Mouse (Mus musculus) intestine, embryonic 16.5 days (tissue): Measurements from ENCODE around the gene Mllt1. TPM values are rescaled to one million over a fixed set of nuclear protein-coding genes. Genes with fewer than 3 reads are reported as not detected.

Experiments used
- ATAC-seq: fragments of 200-750 bp; cut with Nextera tagmentation; 2 replicates; pipeline ENCODE4 v1.8.0; 2017; ENCODE audit warnings: moderate TSS enrichment, moderate library complexity
- H3K27ac ChIP-seq: fragments of 300-500 bp; sonication (generic); 2 replicates; pipeline ENCODE4 v1.5.1; 2014; ENCODE audit warnings: mild to moderate bottlenecking, low read length
- H3K27me3 ChIP-seq: fragments of 300-500 bp; sonication (generic); replicated peaks from 2 replicates; pipeline ENCODE4 v1.6.1; 2014; ENCODE audit warnings: low read length, control low read depth, mixed read lengths; ENCODE audit not compliant: control insufficient read depth, insufficient read depth
- H3K36me3 ChIP-seq: fragments of 300-500 bp; sonication (generic); 2 replicates; pipeline ENCODE4 v1.6.1; 2014; ENCODE audit warnings: low read length, control low read depth; ENCODE audit not compliant: control insufficient read depth, insufficient read depth
- H3K4me1 ChIP-seq: fragments of 300-500 bp; sonication (generic); 2 replicates; pipeline ENCODE4 v1.6.1; 2014; ENCODE audit warnings: low read length, control low read depth, mixed read lengths; ENCODE audit not compliant: control insufficient read depth, insufficient read depth
- H3K4me2 ChIP-seq: fragments of 300-500 bp; sonication (generic); 2 replicates; pipeline ENCODE4 v1.6.1; 2014; ENCODE audit warnings: low read depth, low read length, control low read depth
- H3K4me3 ChIP-seq: fragments of 300-500 bp; sonication (generic); 2 replicates; pipeline ENCODE4 v1.5.1; 2014; ENCODE audit warnings: mild to moderate bottlenecking, low read length
- H3K9ac ChIP-seq: fragments of 300-500 bp; sonication (generic); 2 replicates; pipeline ENCODE4 v1.6.1; 2014; ENCODE audit warnings: low read depth, low read length
- H3K9me3 ChIP-seq: fragments of 300-500 bp; sonication (generic); 2 replicates; pipeline ENCODE4 v1.6.1; 2016; ENCODE audit warnings: low read length, control low read depth; ENCODE audit not compliant: control insufficient read depth
- WGBS: fragments of 180-500 bp; shearing (Covaris S2); extraction: QIAGEN DNeasy Blood & Tissue Kit; methylation state at CpG from one replicate; pipeline ENCODE4 v1.1.7; 2014; 5-methylcytosine and 5-hydroxymethylcytosine counted together
- polyA plus RNA-seq: library from polyadenylated mRNA; unstranded; fragments of >200 nt; fragmentation: Nextera tagmentation; extraction: Ambion mirVana; gene quantifications from 2 replicates; pipeline ENCODE4 v1.2.1, GENCODE M21; 2015

Gene Mllt1
- polyA plus RNA-seq, 1 experiment from 2014 or later = 22.6 TPM

- Histone ChIP-seq H3K9me3 (no peaks in the 10 kb centered on the region), H3K9ac (no peak overlapping the region), H3K27me3 (no peaks in the 10 kb centered on the region), H3K36me3 (no peaks in the 10 kb centered on the region), H3K4me3 (no peak overlapping the region), H3K4me2 (no peak overlapping the region), H3K4me1 (no peaks in the 10 kb centered on the region), H3K27ac (no peak overlapping the region)
- WGBS = 59% methylated on average over 8 of the region's 8 CpGs
- no peak for ATAC-seq
Observed at GRCm38 (mm10) chr17:56876981-56877380, 58.2 kb downstream of the Mllt1 start.

DNA sequence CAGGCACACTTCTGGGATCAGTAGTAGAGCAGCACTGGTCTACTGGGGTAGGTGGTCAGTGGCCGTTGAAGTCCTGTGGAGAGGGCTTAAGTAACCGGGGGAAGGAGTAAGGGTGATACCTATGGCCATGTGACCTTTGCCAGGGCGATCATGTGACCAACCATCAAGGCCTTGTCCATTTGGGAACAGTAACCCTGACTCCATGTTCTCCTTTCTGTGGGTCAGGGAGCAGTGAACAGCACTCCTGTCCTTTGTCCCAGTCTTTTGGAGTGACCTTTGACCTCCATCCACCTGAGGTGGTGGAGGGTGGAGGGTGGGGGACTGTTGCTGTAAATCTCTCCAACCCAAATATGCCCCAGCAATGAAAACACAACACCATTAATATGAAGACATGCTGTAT lies 58.8 kb downstream of the Mllt1 start:
- H3K36me3 ChIP-seq = no peaks in the 10 kb centered on the region
- no peak overlapping the region for H3K27ac ChIP-seq
- H3K4me3 ChIP-seq = no peak overlapping the region
- ATAC-seq = no peak
- H3K4me1 ChIP-seq = no peaks in the 10 kb centered on the region
- no peaks in the 10 kb centered on the region for H3K9me3 ChIP-seq
- no peaks in the 10 kb centered on the region for H3K27me3 ChIP-seq
- 84% methylated on average over 3 of the region's 3 CpGs for WGBS
- no peak overlapping the region for H3K4me2 ChIP-seq
- H3K9ac ChIP-seq = no peak overlapping the region

DNA sequence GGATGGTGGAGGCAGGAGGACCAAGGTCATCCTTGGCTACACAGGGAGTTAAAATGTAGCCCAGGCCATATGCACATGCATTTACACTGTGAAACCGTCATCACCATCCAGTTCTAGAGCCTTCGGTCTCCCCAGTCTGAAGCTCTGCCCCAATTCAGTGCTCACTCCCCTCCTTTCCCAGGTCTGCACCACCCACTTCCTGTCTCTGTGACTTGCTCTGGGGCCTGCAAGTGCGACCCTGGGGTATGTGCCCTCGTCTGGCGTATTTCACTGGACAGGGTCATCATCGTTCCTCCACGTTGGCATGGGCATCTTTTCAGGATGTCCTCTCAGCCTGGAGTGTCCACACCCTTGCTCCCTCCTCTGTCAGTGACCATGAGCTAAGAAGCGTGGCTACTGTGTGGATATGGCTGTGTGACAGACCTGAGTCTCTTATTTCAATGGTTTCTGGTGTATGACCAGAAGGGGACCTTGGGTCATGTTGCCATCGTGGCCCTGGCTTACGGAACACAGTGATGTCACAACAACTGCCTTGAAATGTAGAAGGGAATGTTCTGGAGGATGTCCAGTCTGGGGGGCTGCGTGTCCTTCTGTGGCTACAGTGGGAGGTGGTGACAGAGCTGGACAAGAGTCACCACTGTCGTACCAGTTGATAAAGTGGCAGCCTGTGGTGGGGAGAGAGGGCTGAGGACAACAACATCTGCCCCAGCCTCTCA lies 60.1 kb downstream of the Mllt1 start, which contains the start of gene 1700061G19Rik:
TSS of gene 1700061G19Rik (plus strand) at position 542 of the 716 bp plus-strand sequence.
- Histone ChIP-seq H3K4me1 (no peaks in the 10 kb centered on the region), H3K9me3 (no peaks in the 10 kb centered on the region), H3K27ac (no peak within 1 kb of the TSS), H3K4me3 (no peak within 1 kb of the TSS), H3K4me2 (no peak within 1 kb of the TSS), H3K27me3 (no peaks in the 10 kb centered on the region), H3K36me3 (no peaks in the 10 kb centered on the region), H3K9ac (no peak within 1 kb of the TSS)
- ATAC-seq = no peak
- 78% methylated on average over 12 of the region's 12 CpGs for WGBS

GRCm38 (mm10) chr17:56874237-56874636 lies 61.0 kb downstream of the Mllt1 start, which contains the start of gene Acsbg2:
TSS of gene Acsbg2 (minus strand) at chr17:56874447.
- WGBS = 92% methylated on average over 2 of the region's 2 CpGs
- Histone ChIP-seq H3K9me3 (no peaks in the 10 kb centered on the region), H3K27ac (no peak within 1 kb of the TSS), H3K36me3 (no peaks in the 10 kb centered on the region), H3K4me1 (no peaks in the 10 kb centered on the region), H3K9ac (no peak within 1 kb of the TSS), H3K27me3 (no peaks in the 10 kb centered on the region), H3K4me3 (no peak within 1 kb of the TSS), H3K4me2 (no peak within 1 kb of the TSS)
- ATAC-seq = no peak

- Histone ChIP-seq H3K4me3 (no peak overlapping the region), H3K9ac (no peak overlapping the region), H3K4me2 (no peak overlapping the region), H3K27me3 (no peaks in the 10 kb centered on the region), H3K9me3 (no peaks in the 10 kb centered on the region), H3K36me3 (no peaks in the 10 kb centered on the region), H3K27ac (no peak overlapping the region), H3K4me1 (no peaks in the 10 kb centered on the region)
- ATAC-seq = no peak
- 72% methylated on average over 7 of the region's 7 CpGs for WGBS
Observed at GRCm38 (mm10) chr17:56872512-56872911, 62.7 kb downstream of the Mllt1 start.

GRCm38 (mm10) chr17:56871767-56872166 lies 63.4 kb downstream of the Mllt1 start:
- Histone ChIP-seq H3K4me2 (no peak overlapping the region), H3K9me3 (peaks cover 5% of the 10 kb centered on the region), H3K4me1 (no peaks in the 10 kb centered on the region), H3K27me3 (no peaks in the 10 kb centered on the region), H3K36me3 (no peaks in the 10 kb centered on the region), H3K9ac (no peak overlapping the region), H3K4me3 (no peak overlapping the region), H3K27ac (no peak overlapping the region)
- WGBS = 58% methylated on average over 8 of the region's 8 CpGs
- no peak for ATAC-seq

DNA sequence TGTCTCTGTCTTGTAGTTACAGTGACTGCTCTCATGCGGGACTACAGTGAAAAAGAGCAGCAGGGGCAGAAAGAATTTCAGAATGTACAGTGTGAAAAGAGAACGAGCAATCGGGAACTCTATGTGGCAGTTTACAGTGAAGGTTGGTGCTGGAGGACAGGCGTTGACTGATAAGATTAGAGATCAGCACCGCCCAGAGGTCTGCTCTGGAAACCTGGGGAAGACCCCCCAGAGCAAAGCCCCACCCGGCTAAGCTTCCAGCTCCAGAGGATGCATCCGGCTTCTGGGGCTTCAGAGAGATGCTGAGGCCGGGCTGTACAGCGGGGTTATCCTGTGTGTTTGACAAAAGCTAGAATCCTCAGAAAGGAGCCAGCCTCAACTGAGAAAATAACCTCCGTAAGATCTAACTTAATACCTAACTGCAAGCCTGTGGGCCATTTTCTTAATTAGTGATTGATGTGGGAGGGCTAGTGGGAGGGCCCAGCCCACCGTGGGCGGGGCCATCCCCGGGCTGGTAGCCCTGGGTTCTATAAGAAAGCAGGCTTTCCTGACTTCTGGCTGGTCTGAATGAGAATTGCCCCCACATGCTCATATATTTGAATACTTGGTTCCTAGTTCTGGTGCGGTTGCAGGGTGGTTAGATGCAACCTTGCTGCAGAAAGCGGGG lies 64.8 kb downstream of the Mllt1 start:
- no peak overlapping the region for H3K4me3 ChIP-seq
- WGBS = 65% methylated on average over 15 of the region's 15 CpGs
- no peak for ATAC-seq

GRCm38 (mm10) chr17:56869481-56869977 lies 65.7 kb downstream of the Mllt1 start:
- H3K4me2 ChIP-seq = no peak overlapping the region
- H3K4me3 ChIP-seq = no peak overlapping the region
- H3K36me3 ChIP-seq = no peaks in the 10 kb centered on the region
- peaks cover 5% of the 10 kb centered on the region for H3K9me3 ChIP-seq
- WGBS = 81% methylated on average over 9 of the region's 9 CpGs
- H3K27ac ChIP-seq = no peak overlapping the region
- no peak overlapping the region for H3K9ac ChIP-seq
- ATAC-seq = no peak
- no peaks in the 10 kb centered on the region for H3K4me1 ChIP-seq
- no peaks in the 10 kb centered on the region for H3K27me3 ChIP-seq

More for the DNA sequence above, 64.8 kb downstream of the Mllt1 start:
- no peak overlapping the region for H3K9ac ChIP-seq
- no peaks in the 10 kb centered on the region for H3K27me3 ChIP-seq
- H3K27ac ChIP-seq = no peak overlapping the region
- H3K36me3 ChIP-seq = no peaks in the 10 kb centered on the region
- H3K4me1 ChIP-seq = no peaks in the 10 kb centered on the region
- H3K9me3 ChIP-seq = peaks cover 5% of the 10 kb centered on the region
- H3K4me2 ChIP-seq = no peak overlapping the region

DNA sequence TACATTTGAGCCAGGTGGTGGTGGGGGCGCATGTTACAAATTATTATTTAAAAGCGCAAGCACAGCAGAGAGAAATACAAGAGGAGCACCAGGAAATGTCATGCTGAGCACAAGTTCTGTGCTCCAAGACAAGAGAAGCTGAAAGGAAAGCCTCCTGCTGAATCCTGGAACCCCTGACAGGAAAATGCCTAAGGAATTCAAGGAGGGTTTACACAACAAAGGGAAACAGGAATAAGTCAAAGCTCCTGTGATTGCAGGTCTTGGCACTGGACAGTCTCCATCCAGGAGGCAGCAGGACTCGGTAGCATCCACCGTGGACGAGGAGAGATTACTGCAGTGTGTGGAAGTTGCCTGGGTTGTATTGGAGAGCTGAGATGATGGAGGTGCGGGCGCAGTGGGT lies 69.1 kb downstream of the Mllt1 start:
- Histone ChIP-seq H3K9me3 (peaks cover 5% of the 10 kb centered on the region), H3K36me3 (no peaks in the 10 kb centered on the region), H3K27ac (no peak overlapping the region), H3K4me1 (no peaks in the 10 kb centered on the region), H3K4me3 (no peak overlapping the region), H3K27me3 (no peaks in the 10 kb centered on the region), H3K9ac (no peak overlapping the region), H3K4me2 (no peak overlapping the region)
- 71% methylated on average over 7 of the region's 7 CpGs for WGBS
- no peak for ATAC-seq
